Mouse (Mus musculus) urinary bladder, postnatal 0 days (tissue): Measurements from ENCODE around the gene 1700008O03Rik. TPM values are rescaled to one million over a fixed set of nuclear protein-coding genes. Genes with fewer than 3 reads are reported as not detected.

ENCODE experiments used
- polyA plus RNA-seq: library from polyadenylated mRNA; unstranded; fragments of >200 nt; fragmentation: Nextera tagmentation; extraction: Ambion mirVana; gene quantifications from 2 replicates; pipeline ENCODE4 v1.2.1, GENCODE M21; 2015

The 1700008O03Rik gene
- polyA plus RNA-seq: 0.60 and 0.81 TPM in 2 replicates

GRCm38 (mm10) chr7:44385720-44386119, at the start of gene 1700008O03Rik:
Gene 1700008O03Rik (minus strand): TSS chr7:44385820.

GRCm38 (mm10) chr7:44428968-44429521, 43.4 kb upstream of the 1700008O03Rik start, which contains the start of gene Lrrc4b:
Gene Lrrc4b (plus strand): TSS chr7:44429018.

GRCm38 (mm10) chr7:44383980-44384715, 1.5 kb downstream of the 1700008O03Rik start, which contains the start of gene Syt3:
Gene Syt3 (plus strand): TSS chr7:44384102.

Other genes starting within 250 kb of the 1700008O03Rik start
- not detected in 2 replicates for gene Klk1b16, start 249.1 kb downstream of the 1700008O03Rik start, polyA plus RNA-seq
- gene Klk1b24, start 197.6 kb downstream of the 1700008O03Rik start, polyA plus RNA-seq: not detected in 2 replicates
- gene Klk1b3, start 187.6 kb downstream of the 1700008O03Rik start, polyA plus RNA-seq: not detected in 2 replicates
- gene Klk1b4, start 178.4 kb downstream of the 1700008O03Rik start, polyA plus RNA-seq: not detected in 2 replicates
- gene Klk1b5, start 169.9 kb downstream of the 1700008O03Rik start, polyA plus RNA-seq: not detected in 2 replicates
- gene Klk1, start 160.5 kb downstream of the 1700008O03Rik start, polyA plus RNA-seq: not detected in 2 replicates
- not detected in 2 replicates for gene Gm36864, start 149.6 kb downstream of the 1700008O03Rik start, polyA plus RNA-seq
- 0.71 and 1.4 TPM in 2 replicates for gene 1700028J19Rik, start 139.1 kb downstream of the 1700008O03Rik start, polyA plus RNA-seq
- 55.7 and 58.6 TPM in 2 replicates for gene 2410002F23Rik, start 139.1 kb downstream of the 1700008O03Rik start, polyA plus RNA-seq
- not detected in 2 replicates for gene Acp4, start 128.4 kb downstream of the 1700008O03Rik start, polyA plus RNA-seq
- gene Gm15517, start 124.4 kb downstream of the 1700008O03Rik start, polyA plus RNA-seq: not detected in 2 replicates
- gene Clec11a, start 78.9 kb downstream of the 1700008O03Rik start, polyA plus RNA-seq: 13.6 and 16.2 TPM in 2 replicates
- gene Shank1, start 75.6 kb downstream of the 1700008O03Rik start, polyA plus RNA-seq: 1.1 and 1.2 TPM in 2 replicates
- 0.48 and 0.58 TPM in 2 replicates for gene Syt3, start 1.7 kb downstream of the 1700008O03Rik start, polyA plus RNA-seq
- 0.13 and 0.26 TPM in 2 replicates for gene Lrrc4b, start 43.2 kb upstream of the 1700008O03Rik start, polyA plus RNA-seq
- 0.27 TPM in 1 of 2 replicates, not detected in the other for gene Aspdh, start 79.6 kb upstream of the 1700008O03Rik start, polyA plus RNA-seq
- 51.6 and 59.9 TPM in 2 replicates for gene Josd2, start 82.2 kb upstream of the 1700008O03Rik start, polyA plus RNA-seq
- gene Emc10, start 110.7 kb upstream of the 1700008O03Rik start, polyA plus RNA-seq: 73.9 and 76.8 TPM in 2 replicates
- gene Fam71e1, start 110.8 kb upstream of the 1700008O03Rik start, polyA plus RNA-seq: 8.0 and 10.1 TPM in 2 replicates
- 0.30 and 0.82 TPM in 2 replicates for gene Mybpc2, start 138.8 kb upstream of the 1700008O03Rik start, polyA plus RNA-seq
- 0.05 TPM in 1 of 2 replicates, not detected in the other for gene Spib, start 146.3 kb upstream of the 1700008O03Rik start, polyA plus RNA-seq
- gene Pold1, start 163.0 kb upstream of the 1700008O03Rik start, polyA plus RNA-seq: 20.1 and 23.8 TPM in 2 replicates
- gene Nr1h2, start 168.1 kb upstream of the 1700008O03Rik start, polyA plus RNA-seq: 65.2 and 69.4 TPM in 2 replicates
- gene Napsa, start 186.6 kb upstream of the 1700008O03Rik start, polyA plus RNA-seq: 0.46 and 0.57 TPM in 2 replicates
- 0.05 and 0.08 TPM in 2 replicates for gene Kcnc3, start 204.8 kb upstream of the 1700008O03Rik start, polyA plus RNA-seq